Mouse (Mus musculus): ENCODE data around the gene Zfp207. TPM values are rescaled to one million over a fixed set of nuclear protein-coding genes. Genes with fewer than 3 reads are reported as not detected.

Gene Zfp207
- total and polyA plus RNA-seq, 3 experiments: 137 to 296 (median 231) TPM

DNA sequence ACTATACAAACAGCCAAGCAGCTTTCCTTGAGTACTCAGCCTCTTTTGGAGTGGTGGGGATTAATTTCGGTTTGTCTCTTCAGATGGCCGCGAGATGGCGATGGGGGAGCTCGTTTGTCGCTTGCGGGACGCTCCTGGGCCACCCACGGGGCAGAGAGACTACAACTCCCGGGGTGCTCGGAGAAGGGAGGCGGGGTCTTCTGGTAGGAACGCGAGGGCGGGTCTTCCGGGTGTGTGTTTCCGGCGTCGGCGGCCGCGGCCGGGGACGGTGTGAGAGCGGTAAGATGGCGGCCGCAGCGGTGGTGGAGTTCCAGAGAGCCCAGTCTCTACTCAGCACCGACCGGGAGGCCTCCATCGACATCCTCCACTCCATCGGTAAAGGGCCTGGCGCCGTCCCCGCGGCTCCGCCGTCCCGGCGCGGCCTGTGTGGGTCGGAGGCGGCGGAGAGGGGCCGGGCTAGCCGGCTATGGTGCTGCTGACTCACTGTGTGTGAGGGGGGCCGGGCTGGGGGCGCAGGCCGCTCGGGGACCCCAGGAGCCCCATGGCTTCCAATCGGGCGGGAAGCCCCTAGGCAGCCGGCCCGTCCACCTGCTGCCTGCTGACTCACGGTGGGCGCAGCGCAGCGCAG, 45.4 kb downstream of the Zfp207 start, which contains the start of gene Psmd11 (continued):
- peak in 1 of 2 experiments; percentile 95; a peak in 2 of 4 replicates for TF ChIP-seq CTCF (conservative IDR thresholded peaks at IDR 0.05 in 1 of 2, IDR thresholded peaks at IDR 0.05 in 1 of 2; ENCODE audit: low read depth in 2 of 2, low read length in 2 of 2)
- 0 out of 2 replicates have a peak, but pooled peaks have one; percentile 54 for TF ChIP-seq TBP (conservative IDR thresholded peaks at IDR 0.05; ENCODE audit: low read depth, low read length)
- TF ChIP-seq POLR2AphosphoS2 (IDR thresholded peaks at IDR 0.05; ENCODE audit: low read depth, low read length): peak; percentile 79; the same call in 1 of the 2 replicates
- TF ChIP-seq IRF4 (IDR thresholded peaks at IDR 0.05; ENCODE audit: low read depth, low read length): peak; percentile 77
- TF ChIP-seq HCFC1 (IDR thresholded peaks at IDR 0.05; ENCODE audit: low read depth, low read length): peak; percentile 98
- TF ChIP-seq JUN (IDR thresholded peaks at IDR 0.05; ENCODE audit: insufficient read depth, low read depth, low read length): no peak
- no peak for TF ChIP-seq USF1 (IDR thresholded peaks at IDR 0.05; ENCODE audit: low read depth, low read length)
- TF ChIP-seq MYC (IDR thresholded peaks at IDR 0.05; ENCODE audit: low read depth, low read length): 0 out of 2 replicates have a peak, but pooled peaks have one; percentile 40
- peak; percentile 97 for TF ChIP-seq TCF12 (IDR thresholded peaks at IDR 0.05; ENCODE audit: low read depth, low read length)
- TF ChIP-seq PAX5 (IDR thresholded peaks at IDR 0.05; ENCODE audit: low read length): no peak

GRCm38 (mm10) chr11:80429009-80429475, 46.0 kb downstream of the Zfp207 start:
- dilution Hi-C loops (cut with MboI; ENCODE audit: extremely low pct_ligation_motif_present, extremely low pct_unique_long_range_greater_than_20kb, low sequenced_read_pairs) (no loop called here), in situ Hi-C loops (cut with MboI; ENCODE audit: low pct_ligation_motif_present, low pct_unique_long_range_greater_than_20kb, low sequenced_read_pairs) (no loop called here)
- DNase-seq (ENCODE audit: extremely low read depth): peak; percentile 66
- Histone ChIP-seq H3K9ac (ENCODE audit: insufficient read depth, low read depth) (peak overlapping the region; percentile 87), H3K27ac (ENCODE audit: insufficient read depth, low read depth) (peak overlapping the region; percentile 74), H3K4me1 (ENCODE audit: control insufficient read depth in 1 of 2, insufficient read depth in 2 of 2) (peaks cover 3 to 21% of the 10 kb centered on the region in 2 experiments; a peak in 3 of 4 replicates), H3K79me2 (replicated peaks; ENCODE audit: control insufficient read depth, extremely low read depth, insufficient read depth, poor library complexity, severe bottlenecking) (peaks cover 42% of the 10 kb centered on the region), H3K4me2 (ENCODE audit: insufficient read depth, low read depth, poor library complexity, severe bottlenecking) (peak overlapping the region; percentile 94), H3K9me3 (replicated peaks; ENCODE audit: low read length) (no peaks in the 10 kb centered on the region), H3K27me3 (replicated peaks) (no peaks in the 10 kb centered on the region), H3K4me3 (replicated peaks in 1 of 3; ENCODE audit: low read depth in 2 of 3, low read length in 2 of 3, poor library complexity in 1 of 3) (peak overlapping the region; percentile 87 to 99 (median 95)), H3K36me3 (replicated peaks in 1 of 2; ENCODE audit: control insufficient read depth in 1 of 2, insufficient read depth in 1 of 2, low read length in 1 of 2) (peaks cover 20 to 24% of the 10 kb centered on the region in 2 experiments)
- TF ChIP-seq MXI1 (IDR thresholded peaks at IDR 0.05; ENCODE audit: low read depth, low read length): peak; percentile 81; the same call in 1 of the 2 replicates
- peak; percentile 77 for TF ChIP-seq EP300 (IDR thresholded peaks at IDR 0.05; ENCODE audit: low read length)
- TF ChIP-seq ZNF384 (IDR thresholded peaks at IDR 0.05; ENCODE audit: low read depth, low read length): no peak
- TF ChIP-seq MAFK (IDR thresholded peaks at IDR 0.05; ENCODE audit: insufficient replicate concordance, low read length): 0 out of 2 replicates have a peak, but pooled peaks have one; percentile 6
- no peak for TF ChIP-seq HCFC1 (IDR thresholded peaks at IDR 0.05; ENCODE audit: low read depth, low read length)
- 0 out of 2 replicates have a peak, but pooled peaks have one; percentile 15 for TF ChIP-seq CHD2 (IDR thresholded peaks at IDR 0.05; ENCODE audit: low read length)
- TF ChIP-seq ELF1 (IDR thresholded peaks at IDR 0.05; ENCODE audit: low read depth, low read length): peak; percentile 43
- TF ChIP-seq USF2 (conservative IDR thresholded peaks at IDR 0.05; ENCODE audit: low read depth, low read length): no peak
- peak; percentile 85 for TF ChIP-seq JUN (IDR thresholded peaks at IDR 0.05; ENCODE audit: insufficient read depth, low read depth, low read length)
- TF ChIP-seq ETS1 (conservative IDR thresholded peaks at IDR 0.05; ENCODE audit: low read depth, low read length): peak; percentile 40; the same call in 1 of the 2 replicates
- peak; percentile 40; the same call in 1 of the 2 replicates for TF ChIP-seq MEF2A (IDR thresholded peaks at IDR 0.05; ENCODE audit: borderline replicate concordance, low read depth, low read length)
- TF ChIP-seq UBTF (IDR thresholded peaks at IDR 0.05; ENCODE audit: low read depth, low read length): peak; percentile 76
- TF ChIP-seq TBP (conservative IDR thresholded peaks at IDR 0.05; ENCODE audit: low read depth, low read length): no peak
- TF ChIP-seq POLR2A (IDR thresholded peaks at IDR 0.05; ENCODE audit: low read depth, low read length): 0 out of 2 replicates have a peak, but pooled peaks have one; percentile 17
- no peak for TF ChIP-seq ZC3H11A (IDR thresholded peaks at IDR 0.05; ENCODE audit: low read depth, low read length)
- no peak for TF ChIP-seq BHLHE40 (IDR thresholded peaks at IDR 0.05; ENCODE audit: low read depth, low read length)
- no peak for TF ChIP-seq SMC3 (IDR thresholded peaks at IDR 0.05; ENCODE audit: low read depth, low read length)
- no peak for TF ChIP-seq GABPA (IDR thresholded peaks at IDR 0.05; ENCODE audit: insufficient replicate concordance, low read depth, low read length)
- no peak for TF ChIP-seq CHD1 (IDR thresholded peaks at IDR 0.05; ENCODE audit: low read depth, low read length)
- no peak for TF ChIP-seq MAX (IDR thresholded peaks at IDR 0.05; ENCODE audit: low read length)
- 0 out of 2 replicates have a peak, but pooled peaks have one; percentile 22 for TF ChIP-seq MAZ (IDR thresholded peaks at IDR 0.05; ENCODE audit: low read depth, low read length)
- peak; percentile 64 for TF ChIP-seq IRF4 (IDR thresholded peaks at IDR 0.05; ENCODE audit: low read depth, low read length)
- no peak; the same call in 1 of the 2 replicates for TF ChIP-seq SIN3A (IDR thresholded peaks at IDR 0.05; ENCODE audit: low read length)
- peak; percentile 94 for TF ChIP-seq JUND (conservative IDR thresholded peaks at IDR 0.05; ENCODE audit: low read depth, low read length)
- no peak for TF ChIP-seq ZKSCAN1 (IDR thresholded peaks at IDR 0.05; ENCODE audit: borderline replicate concordance, low read depth, low read length)
- TF ChIP-seq ZMIZ1 (IDR thresholded peaks at IDR 0.05; ENCODE audit: low read depth, low read length): no peak
- peak; percentile 57; the same call in 1 of the 2 replicates for TF ChIP-seq TCF12 (IDR thresholded peaks at IDR 0.05; ENCODE audit: low read depth, low read length)
- no peak for TF ChIP-seq PAX5 (IDR thresholded peaks at IDR 0.05; ENCODE audit: low read length)
- TF ChIP-seq POLR2AphosphoS2 (IDR thresholded peaks at IDR 0.05; ENCODE audit: low read depth, low read length): peak; percentile 7; the same call in 1 of the 2 replicates
- TF ChIP-seq RAD21 (IDR thresholded peaks at IDR 0.05; ENCODE audit: low read depth, low read length): no peak
- no peak for TF ChIP-seq NRF1 (IDR thresholded peaks at IDR 0.05; ENCODE audit: low read depth, low read length)
